Mouse (Mus musculus) c-Kit-positive CD71-negative TER-119-negative erythroid progenitor cells, embryonic 14.5 days (primary cell): Measurements from ENCODE around the gene Idh2.

Source experiments
- DNase-seq: peaks from one replicate; pipeline ENCODE4 v3.0.0-alpha.2; 2013; ENCODE audit warnings: low read depth

Gene Idh2

DNA sequence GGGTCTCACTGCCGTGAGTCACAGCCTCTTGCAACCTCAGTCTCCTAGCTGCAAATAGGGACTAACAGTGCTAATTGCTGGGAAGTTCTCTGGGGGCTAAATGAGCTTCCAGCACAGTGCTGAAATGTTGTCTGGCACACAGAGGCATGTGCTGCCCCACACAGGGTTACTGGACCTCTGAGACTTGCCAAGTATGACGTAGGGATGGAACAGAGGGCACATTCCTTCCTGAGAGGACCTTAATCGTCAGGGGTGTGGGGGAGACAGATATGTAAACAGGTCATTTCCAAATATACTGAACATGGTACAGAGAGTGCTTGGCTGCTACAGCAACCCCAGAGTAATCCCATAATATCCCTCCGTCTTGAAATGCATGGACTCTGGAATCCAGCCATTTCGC, 5.9 kb upstream of the Idh2 start:
- DNase-seq = no peak

DNA sequence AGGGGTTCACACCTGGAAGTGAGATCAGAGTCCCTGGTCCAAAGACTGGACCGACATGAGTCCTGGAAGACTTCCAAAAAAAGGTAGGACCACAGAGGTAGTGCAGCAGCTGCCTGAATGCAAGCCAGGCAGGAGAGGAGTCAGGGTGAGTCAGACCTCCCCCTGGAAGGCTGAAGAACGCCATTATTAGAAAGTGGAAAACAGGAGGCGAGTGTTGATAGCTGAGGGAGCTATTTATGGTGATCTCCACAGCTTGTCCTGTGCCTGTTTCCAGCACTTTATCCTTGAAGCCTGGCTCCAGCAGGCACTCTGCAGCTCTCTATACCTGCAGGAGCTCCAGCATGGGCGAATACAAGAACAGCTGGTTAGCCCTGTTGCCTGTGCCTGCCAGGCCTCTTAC, 4.0 kb upstream of the Idh2 start:
- no peak for DNase-seq

DNA sequence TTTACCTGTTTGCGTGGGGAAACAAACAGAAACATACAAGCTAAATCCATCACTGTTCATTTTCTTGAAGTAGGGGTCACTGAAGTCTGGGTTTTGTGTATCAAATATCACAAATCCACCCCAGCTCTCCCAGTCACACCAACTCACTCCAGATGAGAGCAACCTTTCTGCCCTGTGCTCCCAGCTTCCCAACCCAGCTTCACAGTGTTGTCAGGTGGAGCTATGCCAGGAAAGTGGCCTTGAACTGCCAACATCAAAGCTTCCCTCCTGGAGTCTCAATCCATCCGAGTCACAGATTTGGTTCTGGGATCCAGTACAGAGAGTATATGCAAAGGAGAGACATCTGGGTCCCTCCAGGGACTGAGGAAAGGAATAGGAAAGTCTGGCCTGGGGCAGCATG, 966 bp upstream of the Idh2 start:
- DNase-seq = no peak

DNA sequence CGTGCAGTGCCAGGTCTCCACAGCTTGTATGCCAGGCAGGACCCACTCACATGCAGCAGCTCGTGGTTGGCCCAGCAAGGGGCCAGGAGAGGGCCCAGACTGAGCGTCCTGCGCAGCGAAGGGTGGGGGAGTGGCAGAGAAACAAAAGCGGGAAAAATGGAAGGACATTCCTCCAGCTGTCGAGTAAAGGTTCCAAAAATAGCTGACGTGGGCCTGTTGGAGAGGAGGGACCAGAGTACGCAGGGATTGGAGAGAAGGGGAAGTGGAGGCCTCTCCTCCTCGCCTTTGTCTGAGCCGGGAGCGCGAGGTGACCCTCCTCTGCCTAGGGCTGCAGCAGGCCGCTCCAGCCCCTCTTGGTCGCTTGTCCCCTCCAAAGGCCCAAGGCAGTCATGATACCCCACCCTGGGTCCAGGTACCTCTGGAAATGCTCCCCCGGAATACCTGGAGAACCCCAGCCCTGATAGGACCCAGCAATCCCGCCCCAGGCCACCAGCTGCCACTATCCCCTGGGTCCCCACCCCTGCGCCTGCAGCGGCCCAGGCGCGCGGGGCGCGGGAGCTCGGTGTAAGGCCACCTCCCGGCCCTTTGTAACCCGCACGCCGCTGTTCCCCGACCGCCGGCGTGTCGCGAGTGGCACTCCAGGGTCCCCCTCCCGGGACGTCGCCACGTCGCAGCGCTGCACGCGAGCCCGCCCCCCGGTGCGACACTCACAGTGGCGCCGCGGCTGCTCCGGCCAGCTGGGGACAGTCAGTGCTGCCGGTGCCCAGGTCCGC, 555 bp downstream of the Idh2 start:
- DNase-seq = no peak

DNA sequence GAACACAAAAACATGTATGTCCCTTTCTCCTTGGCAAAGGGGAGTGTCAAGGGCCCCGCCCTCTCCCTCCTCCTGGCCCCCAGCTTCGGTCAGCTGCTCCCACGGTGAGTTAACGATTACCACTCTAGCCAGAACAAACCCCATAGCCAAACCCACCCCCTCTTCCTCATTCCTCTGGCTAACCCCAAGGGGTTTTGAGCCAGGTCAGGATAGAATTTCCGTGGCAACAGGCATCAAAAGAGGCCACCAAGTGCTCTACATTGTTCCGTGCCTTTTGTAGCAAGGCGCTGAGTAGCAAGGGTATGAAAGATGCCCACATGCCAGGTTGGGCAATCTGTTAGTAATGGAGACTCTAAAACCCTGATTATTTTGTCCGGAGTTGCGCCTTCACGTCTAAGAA, 1.2 kb downstream of the Idh2 start:
- no peak for DNase-seq

DNA sequence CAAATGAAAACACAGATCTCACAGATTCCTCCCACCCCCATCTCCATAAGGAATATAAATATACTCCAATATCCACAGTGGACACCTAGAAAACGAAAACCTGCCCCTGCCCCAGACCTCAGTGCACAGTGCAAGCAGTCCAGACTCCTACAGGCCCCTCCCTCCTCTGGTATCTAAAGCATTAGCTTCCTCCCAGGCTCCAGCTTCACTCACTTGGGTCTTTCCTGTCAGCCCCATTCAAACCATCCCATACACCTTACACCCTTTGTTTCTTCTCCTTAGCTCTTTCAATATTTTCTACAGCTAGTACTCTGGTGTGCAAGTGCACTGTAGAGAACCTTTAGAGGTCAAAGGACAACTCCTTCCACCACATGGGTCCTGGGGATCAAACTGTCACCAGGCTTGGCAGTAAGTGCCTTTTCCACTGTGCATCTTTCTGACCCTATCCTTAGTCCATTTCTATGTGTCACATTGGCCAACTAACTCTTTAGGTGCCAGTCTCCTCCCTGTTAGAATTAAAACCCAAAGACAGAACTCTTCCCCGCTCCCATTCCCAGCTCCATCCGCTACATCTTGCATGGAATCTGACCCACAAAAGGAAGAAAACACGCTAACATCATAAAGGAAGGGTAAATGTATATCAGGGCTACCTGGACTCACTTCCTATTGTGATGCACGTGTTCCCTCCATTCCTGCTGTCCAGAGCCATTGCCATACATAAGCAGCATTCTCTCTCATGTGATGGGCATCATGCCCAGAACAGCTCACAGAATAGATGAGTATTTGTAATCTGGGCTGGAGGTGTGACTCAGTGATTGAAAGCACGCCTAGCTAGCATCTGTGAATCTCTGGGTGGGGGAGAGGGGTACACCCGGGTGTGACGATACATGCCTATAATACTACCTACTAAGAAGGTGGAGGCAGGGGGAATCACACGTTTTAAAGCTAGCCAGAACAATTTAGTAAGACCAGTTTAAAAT, 3.8 kb downstream of the Idh2 start:
- no peak for DNase-seq

DNA sequence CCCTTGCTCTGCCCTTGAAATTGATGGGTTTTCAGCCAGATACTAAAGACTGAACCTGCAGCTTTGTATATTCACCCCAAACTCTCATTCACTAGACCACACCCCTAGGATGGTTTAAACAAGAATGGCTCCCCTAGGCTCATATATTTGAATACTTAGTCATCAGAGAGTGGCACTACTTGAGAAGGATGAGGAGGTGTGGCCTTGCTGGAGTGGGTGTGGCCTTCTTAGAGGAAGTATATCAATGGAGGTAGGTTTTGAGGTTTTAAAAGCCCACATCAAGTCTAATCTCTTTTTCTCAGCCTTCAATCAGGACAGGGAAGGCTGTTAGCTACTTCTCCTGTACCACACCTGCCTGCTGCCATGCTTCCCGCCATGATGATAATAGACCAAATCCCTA, 8.8 kb downstream of the Idh2 start:
- DNase-seq = no peak

DNA sequence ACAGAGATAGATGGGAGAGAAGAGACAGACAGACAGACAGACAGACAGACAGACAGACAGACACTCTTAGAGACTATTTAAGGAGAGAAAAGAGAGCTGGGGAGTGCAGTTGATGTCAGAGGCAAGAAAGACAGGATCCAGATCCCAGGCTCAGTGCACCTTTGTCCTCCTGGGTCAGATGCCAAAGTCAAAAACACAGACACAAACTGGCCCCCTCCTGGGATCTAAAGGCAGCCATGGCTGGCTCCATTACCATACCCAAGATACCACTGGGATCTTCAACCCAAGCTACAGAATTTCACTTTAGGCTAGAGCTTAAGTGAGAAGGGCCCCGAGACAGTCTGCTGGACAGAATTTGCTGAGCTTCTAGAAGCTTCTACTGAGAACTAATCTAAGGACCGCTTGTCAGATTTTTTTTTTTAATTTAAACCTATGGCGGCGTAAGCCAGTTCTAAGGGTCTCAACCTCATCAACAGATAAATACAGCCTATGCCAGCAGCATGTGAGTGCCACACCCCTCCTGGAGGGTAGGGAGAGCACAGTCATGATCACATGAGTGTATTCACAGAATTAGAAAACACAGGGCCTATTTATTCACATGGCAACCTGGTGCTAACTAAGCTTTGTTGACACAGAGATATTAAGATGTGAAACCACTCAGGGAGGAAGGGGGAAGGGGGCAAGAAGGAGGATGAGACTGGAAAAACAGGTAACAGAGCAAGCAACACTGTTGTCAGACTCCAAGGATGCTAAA, 9.4 kb downstream of the Idh2 start:
- DNase-seq = no peak

DNA sequence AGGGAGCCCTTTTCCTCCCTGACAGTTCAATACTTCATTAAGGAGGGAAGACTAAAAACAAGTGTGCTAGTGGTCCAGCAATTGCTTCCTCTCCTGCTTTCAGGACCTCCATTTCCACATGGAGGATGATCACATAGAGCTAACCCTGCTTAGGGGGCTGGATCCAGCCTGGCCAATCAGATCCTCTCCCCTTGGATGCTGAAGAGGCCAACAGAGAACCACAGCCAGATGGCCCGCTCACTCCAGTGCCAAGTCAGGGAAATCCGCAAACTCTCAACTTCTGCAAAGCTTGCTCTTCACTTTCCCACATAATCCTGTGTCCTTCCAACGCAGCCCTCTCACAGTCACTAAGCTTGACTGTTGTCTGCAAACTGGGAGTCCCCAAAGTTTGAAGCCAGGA, 11.9 kb downstream of the Idh2 start:
- no peak for DNase-seq

DNA sequence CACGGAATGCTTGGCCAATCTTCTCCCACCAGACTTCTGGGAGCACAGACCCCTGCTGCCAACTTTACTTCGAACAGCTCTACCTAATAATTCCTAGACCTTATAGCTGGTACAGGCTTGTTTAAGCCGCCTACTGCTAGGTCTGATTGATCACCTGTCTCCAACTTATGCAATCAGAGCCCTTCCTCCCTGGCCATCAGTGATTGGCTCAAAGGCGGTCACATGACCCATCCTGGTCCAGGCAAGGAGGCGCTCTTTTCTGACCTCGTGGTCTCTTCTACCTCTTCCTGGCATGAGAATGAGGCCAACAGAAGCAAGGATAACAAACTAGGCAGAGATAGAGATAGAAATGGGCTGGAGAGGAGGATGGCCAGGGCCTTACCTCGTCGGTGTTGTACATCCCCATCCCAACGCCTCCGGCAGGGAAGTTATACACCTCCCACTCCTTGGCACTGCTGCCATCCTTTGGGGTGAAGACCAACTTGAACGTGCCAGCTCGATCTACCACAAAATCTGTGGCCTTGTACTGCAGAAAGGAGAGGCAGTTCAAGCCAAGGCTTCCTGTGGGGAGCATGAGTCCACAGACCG, 16.7 kb downstream of the Idh2 start:
- DNase-seq = no peak

DNA sequence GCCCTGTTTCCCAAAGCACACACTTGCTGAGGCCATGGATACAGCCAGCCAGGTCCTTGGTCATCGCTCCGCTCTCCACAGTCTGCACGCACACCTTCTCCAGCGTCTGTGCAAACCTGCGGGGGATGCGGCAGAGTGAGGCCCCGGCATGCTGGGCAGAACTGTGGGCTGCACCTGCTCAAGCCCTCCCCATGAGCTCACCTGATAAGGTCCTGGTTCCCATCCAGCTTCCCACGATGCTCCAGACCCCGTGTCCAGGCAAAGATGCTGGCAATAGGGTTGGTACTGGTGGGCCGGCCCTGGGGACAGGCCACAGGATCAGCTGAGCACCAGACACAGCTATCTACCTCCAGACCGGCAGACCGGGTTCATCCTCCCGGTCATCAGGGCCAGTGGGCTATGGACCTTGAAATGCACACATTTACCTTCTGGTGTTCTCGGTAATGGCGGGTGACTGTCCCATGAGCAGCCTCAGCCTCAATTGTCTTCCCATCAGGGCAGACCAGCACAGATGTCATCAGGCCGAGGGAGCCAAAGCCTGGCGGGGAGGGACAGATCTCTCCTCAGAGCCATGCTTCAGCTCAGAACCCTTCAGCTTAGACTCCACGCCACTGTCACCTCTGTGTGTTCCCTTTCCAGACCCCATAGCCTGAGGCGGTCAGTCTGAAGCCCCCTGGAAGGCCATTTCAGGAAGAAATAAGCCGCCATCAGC, 19.4 kb downstream of the Idh2 start:
- DNase-seq = no peak

DNA sequence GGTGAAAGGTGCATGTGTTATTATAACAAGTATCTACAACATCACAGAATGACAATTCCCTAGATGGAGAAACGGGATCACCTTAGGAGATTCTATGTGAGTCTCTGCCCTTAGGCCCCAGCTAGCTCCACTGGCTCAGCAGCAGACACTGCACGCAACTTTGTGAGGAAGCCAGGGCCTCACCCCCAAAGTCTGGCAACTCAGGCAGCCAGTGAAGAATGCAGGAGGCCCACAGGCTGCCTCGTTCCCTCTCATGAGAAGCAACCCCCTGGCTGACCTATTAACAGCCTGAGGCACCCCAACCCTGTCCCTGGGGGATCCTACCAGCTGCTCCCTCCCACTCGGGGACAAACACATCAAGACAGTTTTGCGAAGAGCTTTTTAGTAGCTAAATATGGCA, 20.7 kb downstream of the Idh2 start:
- no peak for DNase-seq

DNA sequence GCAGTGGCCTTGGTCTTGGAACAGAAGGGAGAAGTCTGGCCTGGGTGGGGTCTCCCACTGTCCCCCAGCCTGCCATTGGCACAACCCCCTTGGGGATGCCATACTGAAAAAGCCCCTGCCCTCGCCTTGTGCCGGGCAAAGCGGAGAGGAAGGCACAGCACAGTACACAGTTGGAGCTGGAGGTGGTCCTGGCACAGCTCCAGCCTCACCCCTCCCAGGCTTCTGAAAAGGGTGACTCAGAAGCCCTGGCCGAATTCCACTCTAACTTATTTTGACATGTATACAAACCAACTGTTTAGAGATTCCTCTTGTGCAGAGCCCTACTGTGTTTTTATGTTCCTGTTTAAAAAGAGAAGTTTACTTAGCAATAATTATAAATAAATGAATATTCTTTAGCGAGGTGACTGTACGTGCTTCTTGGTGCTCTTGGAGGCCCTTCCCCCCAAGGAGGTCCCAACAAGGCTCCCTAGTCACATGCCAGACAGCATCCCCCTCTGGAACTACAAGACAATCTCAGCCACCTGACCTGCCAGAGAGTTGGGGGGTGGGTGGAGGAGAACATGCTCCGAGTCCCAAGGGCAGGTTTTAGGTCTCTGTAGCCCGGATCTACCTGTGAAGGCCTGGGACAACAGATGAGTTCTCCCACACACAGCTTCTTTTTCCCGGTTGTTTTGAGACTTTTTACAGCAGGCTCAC, 22.7 kb downstream of the Idh2 start:
- DNase-seq = no peak

DNA sequence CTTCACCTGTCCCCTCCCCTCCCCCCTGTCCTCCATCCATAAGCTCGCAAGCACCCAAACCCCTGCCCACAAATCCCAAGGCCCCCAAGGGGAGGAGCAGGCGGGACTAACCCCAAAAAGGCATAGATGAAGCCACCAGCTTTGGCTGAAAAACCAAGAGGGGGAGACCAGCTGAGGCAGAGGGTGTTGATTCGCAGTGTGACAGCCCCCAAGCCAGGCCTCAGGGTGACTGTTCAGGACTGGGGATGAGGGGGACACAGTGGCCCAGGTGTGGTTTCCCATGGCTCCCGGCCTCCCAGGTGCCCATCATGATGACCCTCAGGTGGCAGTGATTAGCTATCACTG, 23.4 kb downstream of the Idh2 start:
- no peak for DNase-seq

DNA sequence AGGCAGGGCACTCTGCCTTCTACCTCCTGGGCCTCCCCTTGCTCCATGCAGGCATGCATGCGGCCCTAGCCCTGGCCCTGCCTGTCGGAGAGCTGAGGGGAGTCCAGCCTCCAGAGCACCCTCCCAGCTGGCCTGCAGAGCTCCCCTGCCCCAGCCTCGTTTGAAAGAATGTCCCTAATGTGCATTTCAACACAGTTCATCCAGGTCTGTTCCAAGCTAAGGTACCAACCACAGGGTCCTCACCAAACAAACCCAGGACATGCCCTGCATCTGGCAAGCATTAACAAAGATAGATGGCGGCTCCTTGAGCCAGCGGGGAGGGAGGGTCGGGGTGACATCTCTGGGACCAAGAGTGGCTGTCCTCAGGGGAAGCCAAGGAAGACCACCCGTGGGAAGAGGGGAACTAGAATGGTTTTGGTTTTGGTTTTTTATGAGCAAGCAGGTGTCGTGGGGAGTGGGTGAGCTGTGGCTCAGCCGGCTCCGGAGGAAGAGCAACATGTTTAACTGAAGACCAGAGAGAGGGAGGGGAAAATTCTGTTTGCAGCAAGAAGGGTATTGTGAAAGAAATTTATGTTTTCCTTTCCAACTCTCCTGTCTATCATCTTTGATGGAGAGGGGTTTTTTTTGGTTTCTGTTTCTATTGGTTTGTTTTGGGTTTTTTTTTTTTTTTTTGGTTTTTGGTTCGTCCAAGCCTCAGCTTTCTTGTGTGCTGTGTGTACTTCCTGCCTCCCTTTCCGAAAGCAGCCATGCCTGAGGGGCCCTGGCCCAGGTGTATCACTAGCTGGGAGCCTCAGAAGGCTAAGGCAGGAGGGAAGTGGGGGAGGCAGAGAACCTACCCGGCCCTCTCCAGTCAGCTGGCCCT, 24.0 kb downstream of the Idh2 start:
- DNase-seq = no peak

DNA sequence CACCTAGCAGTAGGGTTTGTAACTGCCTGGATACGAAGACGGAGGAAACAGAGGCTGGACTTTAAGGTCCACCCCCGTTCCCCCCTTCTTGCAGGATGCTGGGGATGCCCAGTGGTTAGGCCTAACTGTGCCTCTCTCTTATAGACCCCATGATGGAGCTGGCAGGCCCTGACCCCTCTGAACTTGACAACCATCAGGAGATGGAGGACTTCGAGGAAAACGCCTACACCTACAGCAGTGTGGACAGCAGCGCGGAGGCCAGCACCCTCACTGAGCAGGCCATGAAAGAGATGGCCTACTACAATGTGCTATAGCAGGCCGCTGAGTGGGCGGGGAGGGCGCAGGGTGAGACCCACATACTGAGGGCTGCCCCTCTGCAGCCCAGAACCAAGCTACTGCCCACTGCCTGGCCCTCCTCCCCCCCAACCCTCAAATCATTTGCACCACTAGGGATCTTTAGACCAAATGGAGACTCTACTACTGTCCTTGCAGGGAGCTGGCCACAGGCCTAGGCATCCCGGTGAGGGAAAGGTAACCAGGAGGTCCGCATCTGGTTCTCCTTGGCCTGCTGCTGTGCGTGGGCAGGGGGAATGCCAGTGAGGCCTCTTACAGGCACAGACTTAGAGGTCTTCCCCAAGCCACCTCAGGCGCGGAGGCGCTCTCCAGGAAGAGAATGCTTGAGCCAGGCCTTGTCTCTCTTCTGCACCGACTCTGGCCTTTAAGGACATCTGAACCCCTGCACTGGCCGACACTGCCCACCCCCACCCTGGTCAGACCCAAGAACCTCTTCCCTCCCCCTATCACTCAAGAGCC, 24.8 kb downstream of the Idh2 start:
- DNase-seq = no peak

DNA sequence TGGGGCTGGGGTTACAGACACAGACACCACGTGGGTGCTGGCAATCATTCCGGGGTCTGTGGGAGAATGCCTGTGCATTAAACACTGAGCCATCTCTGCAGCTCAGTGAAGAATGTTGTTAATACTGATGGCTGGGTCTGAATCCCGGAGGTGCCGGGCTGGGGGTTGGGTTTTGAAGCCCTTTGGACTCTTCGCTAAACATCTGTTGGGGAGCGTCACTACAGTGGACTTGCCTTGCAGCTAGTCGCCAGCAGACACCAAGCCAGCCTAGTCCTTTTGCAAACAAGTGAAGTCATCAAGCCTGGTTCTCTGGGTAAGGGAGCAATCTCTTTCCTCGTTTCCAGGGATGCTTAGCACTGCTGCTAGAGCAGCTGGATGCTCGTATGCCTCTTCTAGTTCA, 27.0 kb downstream of the Idh2 start:
- DNase-seq = no peak

DNA sequence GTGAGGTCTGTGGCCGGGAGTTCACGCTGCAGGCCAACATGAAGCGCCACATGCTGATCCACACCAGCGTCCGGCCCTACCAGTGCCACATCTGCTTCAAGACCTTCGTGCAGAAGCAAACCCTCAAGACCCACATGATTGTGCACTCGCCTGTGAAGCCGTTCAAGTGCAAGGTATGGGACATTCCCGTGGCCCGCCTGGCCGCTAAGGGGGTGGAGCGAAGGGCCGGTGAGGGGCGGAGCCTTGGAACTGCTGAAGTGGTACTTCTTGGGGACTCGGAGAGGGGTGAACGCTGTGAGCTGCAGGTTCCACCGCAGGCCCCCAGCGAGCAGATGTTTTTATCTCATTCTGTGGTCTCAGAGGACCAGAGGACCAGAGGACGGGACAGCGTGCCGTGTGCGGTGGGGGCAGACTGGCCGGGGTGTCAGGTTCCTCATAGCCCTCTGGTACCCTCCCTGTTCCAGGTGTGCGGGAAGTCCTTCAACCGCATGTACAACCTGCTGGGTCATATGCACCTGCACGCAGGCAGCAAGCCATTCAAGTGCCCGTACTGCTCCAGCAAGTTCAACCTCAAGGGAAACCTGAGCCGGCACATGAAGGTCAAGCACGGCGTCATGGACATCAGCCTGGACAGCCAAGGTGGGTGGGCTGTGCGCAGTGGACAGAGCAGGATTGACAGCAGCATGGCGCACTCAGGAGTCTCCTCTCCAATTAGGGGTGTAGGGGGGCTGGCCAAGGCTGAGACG, 29.0 kb downstream of the Idh2 start:
- no peak for DNase-seq
